8 mouse cellular contexts compared by ENCODE assay signal in the genomic region with DNA sequence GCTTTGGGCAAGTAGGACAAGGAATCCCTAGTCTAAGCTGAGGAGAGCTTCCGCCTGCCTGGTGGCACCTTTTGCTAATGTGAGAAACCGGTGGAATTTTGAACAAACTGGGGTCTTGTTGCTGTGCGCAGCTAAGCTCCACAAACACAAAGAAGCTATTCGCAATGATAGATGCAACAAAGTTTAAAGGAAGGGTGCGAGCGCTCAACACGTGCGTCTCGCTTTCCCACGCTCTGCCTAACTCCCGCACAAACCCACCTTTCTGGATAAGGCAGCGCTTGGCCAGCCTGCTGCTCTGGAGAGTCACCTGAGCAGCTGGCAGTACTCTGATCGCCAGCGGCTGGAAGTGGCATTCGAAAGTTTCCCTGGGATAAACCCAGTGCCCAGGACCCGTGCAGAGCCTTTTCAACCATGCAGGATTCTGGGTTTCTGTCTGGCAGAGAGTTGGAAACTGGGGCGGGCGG. TPM values are rescaled to one million over a fixed set of nuclear protein-coding genes. Genes with fewer than 3 reads are reported as not detected.
DNase-seq lines count a peak whose midpoint lies in the region; ATAC-seq lines count a peak whose summit lies in the region.

No protein-coding gene starts in this region.

- no peaks in the 10 kb centered on the region for H3K9me3 ChIP-seq in heart, embryonic 11.5 days (replicated peaks; ENCODE audit: control insufficient read depth, low read length)
- no peaks in the 10 kb centered on the region for H3K9me3 ChIP-seq in forebrain, embryonic 13.5 days (replicated peaks)
- H3K9me3 ChIP-seq in kidney, embryonic 16.5 days (ENCODE audit: low read length) = no peaks in the 10 kb centered on the region

- H3K27ac ChIP-seq in heart, embryonic 11.5 days (ENCODE audit: low read depth, low read length) = no peak overlapping the region
- H3K27ac ChIP-seq in forebrain, embryonic 13.5 days = no peak overlapping the region
- H3K27ac ChIP-seq in kidney, embryonic 16.5 days (ENCODE audit: low read length) = peak overlapping the region; percentile 87; the same call in 1 of the 2 replicates

- H3K4me2 ChIP-seq in heart, embryonic 11.5 days = peak overlapping the region; percentile 72
- peak overlapping the region; percentile 69 for H3K4me2 ChIP-seq in forebrain, embryonic 13.5 days
- peak overlapping the region; percentile 72 for H3K4me2 ChIP-seq in kidney, embryonic 16.5 days (replicated peaks; ENCODE audit: low read depth, low read length)

- 17% methylated on average over 18 of the region's 18 CpGs for WGBS in heart, embryonic 11.5 days (ENCODE audit: insufficient replicate concordance)
- WGBS in forebrain, embryonic 13.5 days = 23% methylated on average over 18 of the region's 18 CpGs
- 29% methylated on average over 18 of the region's 18 CpGs for WGBS in kidney, embryonic 16.5 days

- H3K9ac ChIP-seq in heart, embryonic 11.5 days (ENCODE audit: low read depth, low read length) = peak overlapping the region; percentile 81
- H3K9ac ChIP-seq in forebrain, embryonic 13.5 days = peak overlapping the region; percentile 67
- H3K9ac ChIP-seq in kidney, embryonic 16.5 days (replicated peaks; ENCODE audit: low read length) = peak overlapping the region; percentile 78

- H3K4me3 ChIP-seq in heart, embryonic 11.5 days (ENCODE audit: low read depth, low read length) = peak overlapping the region; percentile 58
- H3K4me3 ChIP-seq in forebrain, embryonic 13.5 days = peak overlapping the region; percentile 56
- peak overlapping the region; percentile 63 for H3K4me3 ChIP-seq in kidney, embryonic 16.5 days (ENCODE audit: low read length)

- H3K4me1 ChIP-seq in heart, embryonic 11.5 days (ENCODE audit: control insufficient read depth, insufficient read depth, low read length) = no peaks in the 10 kb centered on the region; the same call in 1 of the 2 replicates
- H3K4me1 ChIP-seq in forebrain, embryonic 13.5 days = no peaks in the 10 kb centered on the region
- no peaks in the 10 kb centered on the region; the same call in 1 of the 2 replicates for H3K4me1 ChIP-seq in kidney, embryonic 16.5 days (ENCODE audit: insufficient read depth, low read length)

- no peaks in the 10 kb centered on the region for H3K36me3 ChIP-seq in heart, embryonic 11.5 days (ENCODE audit: control insufficient read depth, insufficient read depth, low read length)
- H3K36me3 ChIP-seq in forebrain, embryonic 13.5 days (ENCODE audit: poor library complexity, severe bottlenecking) = no peaks in the 10 kb centered on the region
- no peaks in the 10 kb centered on the region for H3K36me3 ChIP-seq in kidney, embryonic 16.5 days (ENCODE audit: insufficient read depth, low read length)

- no peaks in the 10 kb centered on the region for H3K27me3 ChIP-seq in heart, embryonic 11.5 days (ENCODE audit: control insufficient read depth, insufficient read depth, low read length)
- H3K27me3 ChIP-seq in forebrain, embryonic 13.5 days = peaks cover 16% of the 10 kb centered on the region; the same call in 1 of the 2 replicates
- H3K27me3 ChIP-seq in kidney, embryonic 16.5 days (ENCODE audit: insufficient read depth, low read length) = peaks cover 22% of the 10 kb centered on the region

- no peak for DNase-seq in heart, adult 9 months (ENCODE audit: low spot score in 2 of 2)
- DNase-seq in ES-CJ7 (ENCODE audit: low read depth, low spot score) = peak; percentile 3
- DNase-seq in spleen, postnatal 10 days (ENCODE audit: low spot score in 2 of 2) = no peak
- no peak for DNase-seq in ovary, postnatal 10 days (ENCODE audit: low spot score)

- peak; percentile 24 for ATAC-seq in heart, embryonic 11.5 days (replicated peaks; ENCODE audit: insufficient number of reproducible peaks, low FRiP score, low TSS enrichment)
- peak; percentile 42; the same call in 1 of the 2 replicates for ATAC-seq in forebrain, embryonic 13.5 days
- peak; percentile 54 for ATAC-seq in kidney, embryonic 16.5 days (ENCODE audit: low FRiP score, low TSS enrichment)
- ATAC-seq in megakaryocyte, adult 5-6 weeks (ENCODE audit: poor library complexity, severe bottlenecking) = peak; percentile 19

RNA-seq across cellular contexts. Expression of gene Prps2, which starts 0.9 kb away (rescaled TPM):
- polyA plus RNA-seq in heart, embryonic 11.5 days (2014; fragmentation: Nextera tagmentation; extraction: Ambion mirVana) = 30.0 and 33.4 TPM in 2 replicates
- polyA plus RNA-seq in forebrain, embryonic 13.5 days (2015; fragmentation: Nextera tagmentation; extraction: Ambion mirVana) = 13.6 and 15.5 TPM in 2 replicates
- 33.4 and 33.5 TPM in 2 replicates for polyA plus RNA-seq in kidney, embryonic 16.5 days (2015; fragmentation: Nextera tagmentation; extraction: Ambion mirVana)
- total RNA-seq in megakaryocyte, adult 5-6 weeks (2015) = 33.7 and 35.0 TPM in 2 replicates
- total RNA-seq in megakaryocyte, adult 5-6 weeks (2017) = 22.5 and 23.4 TPM in 2 replicates

RNA-seq across cellular contexts. Expression of gene Tlr7, which starts 51.3 kb away (rescaled TPM):
- polyA plus RNA-seq in heart, embryonic 11.5 days (2014; fragmentation: Nextera tagmentation; extraction: Ambion mirVana) = 0.25 and 0.70 TPM in 2 replicates
- 0.15 and 0.18 TPM in 2 replicates for polyA plus RNA-seq in forebrain, embryonic 13.5 days (2015; fragmentation: Nextera tagmentation; extraction: Ambion mirVana)
- polyA plus RNA-seq in kidney, embryonic 16.5 days (2015; fragmentation: Nextera tagmentation; extraction: Ambion mirVana) = 0.37 and 0.65 TPM in 2 replicates
- total RNA-seq in megakaryocyte, adult 5-6 weeks (2015) = 61.2 and 61.8 TPM in 2 replicates
- total RNA-seq in megakaryocyte, adult 5-6 weeks (2017) = 28.7 and 41.5 TPM in 2 replicates
